Mouse (Mus musculus) left cerebral cortex, postnatal 25 days (tissue): Measurements from ENCODE around the gene Uggt1. TPM values are rescaled to one million over a fixed set of nuclear protein-coding genes. Genes with fewer than 3 reads are reported as not detected.

Experiments
- DNase-seq, 2 experiments: peaks; one replicate each; pipeline ENCODE4 v3.0.0; 2022; ENCODE audit warnings: low spot score in 2 of 2, mixed read lengths in 1 of 2
- intact Hi-C: fragments of 180-260 bp; cut with DNase I; formaldehyde crosslinking; loops from one replicate; pipeline ENCODE4 v1.15.1; 2025
- total RNA-seq, 2 experiments: library from RNA; stranded (reverse); gene quantifications; 2 replicates each; pipeline ENCODE4 v1.2.3; 2021

Uggt1 gene
- total RNA-seq, 2 experiments from 2014 or later = 48.7 to 51.7 TPM

DNA sequence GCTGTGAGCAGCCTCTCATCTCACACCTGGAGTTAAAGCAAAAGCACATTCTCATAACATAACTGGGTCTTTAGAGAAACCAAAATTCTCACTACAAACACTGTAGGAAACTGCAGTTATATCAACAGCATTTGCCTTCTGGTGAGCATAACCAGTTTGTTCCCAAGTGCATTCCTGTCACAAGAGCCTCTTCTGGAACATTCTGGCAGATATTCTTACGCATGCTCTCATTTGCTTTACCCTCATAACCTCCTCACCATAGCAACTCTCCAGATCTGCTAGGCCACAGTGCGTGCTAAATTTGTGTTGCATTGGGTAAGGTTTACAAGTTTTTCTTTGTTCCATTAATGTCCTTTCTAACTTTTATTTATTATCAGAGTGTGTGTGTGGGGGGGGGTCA, 14.8 kb upstream of the Uggt1 start:
- no peak for DNase-seq
- intact Hi-C loops = loop anchor here (10.0 kb wide), 2 partner anchors 194 to 1364 kb away; partner anchors contain the start of gene Hs6st1

DNA sequence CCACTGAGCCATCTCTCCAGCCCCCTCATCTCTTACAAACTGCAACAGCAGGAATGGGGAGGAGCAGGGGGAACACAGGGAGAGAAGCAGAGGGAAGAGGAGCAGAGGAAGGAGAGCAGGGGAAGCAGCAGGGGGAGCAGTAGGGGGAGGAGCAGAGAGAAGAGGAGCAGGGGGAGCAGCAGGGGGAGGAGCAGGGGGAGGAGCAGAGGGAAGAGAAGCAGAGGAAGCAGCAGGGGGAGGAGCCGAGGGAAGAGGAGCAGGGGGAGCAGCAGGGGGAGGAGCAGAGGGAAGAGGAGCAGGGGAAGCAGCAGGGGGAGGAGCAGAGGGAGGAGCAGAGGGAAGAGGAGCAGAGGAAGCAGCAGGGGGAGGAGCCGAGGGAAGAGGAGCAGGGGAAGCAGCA, 14.1 kb upstream of the Uggt1 start:
- intact Hi-C loops = loop anchor here (10.0 kb wide), 2 partner anchors 194 to 1364 kb away; partner anchors contain the start of gene Hs6st1
- DNase-seq = no peak

DNA sequence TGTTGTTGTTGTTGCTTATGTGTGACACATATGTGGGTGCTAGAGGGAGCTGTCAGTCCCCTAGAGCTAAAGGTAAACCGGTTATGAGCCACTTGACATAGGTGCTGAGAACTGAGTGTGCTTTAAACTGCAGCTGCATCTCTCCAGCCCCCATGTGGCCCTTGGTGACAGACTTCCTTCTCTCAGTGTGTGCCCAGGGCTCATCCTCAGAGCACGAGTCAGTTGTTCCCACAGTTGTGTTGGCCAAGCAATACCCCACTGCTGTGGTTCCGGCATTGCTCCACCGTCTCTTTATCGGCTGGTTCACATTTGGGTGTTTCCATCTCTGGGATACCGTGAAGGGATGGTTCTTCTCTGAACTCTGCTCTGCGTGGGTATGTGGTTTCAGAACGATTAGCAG, 12.8 kb upstream of the Uggt1 start:
- intact Hi-C loops = loop anchor here (2.0 to 10.0 kb wide), 3 partner anchors 20 to 1362 kb away; partner anchors contain the start of gene Hs6st1
- no peak for DNase-seq

DNA sequence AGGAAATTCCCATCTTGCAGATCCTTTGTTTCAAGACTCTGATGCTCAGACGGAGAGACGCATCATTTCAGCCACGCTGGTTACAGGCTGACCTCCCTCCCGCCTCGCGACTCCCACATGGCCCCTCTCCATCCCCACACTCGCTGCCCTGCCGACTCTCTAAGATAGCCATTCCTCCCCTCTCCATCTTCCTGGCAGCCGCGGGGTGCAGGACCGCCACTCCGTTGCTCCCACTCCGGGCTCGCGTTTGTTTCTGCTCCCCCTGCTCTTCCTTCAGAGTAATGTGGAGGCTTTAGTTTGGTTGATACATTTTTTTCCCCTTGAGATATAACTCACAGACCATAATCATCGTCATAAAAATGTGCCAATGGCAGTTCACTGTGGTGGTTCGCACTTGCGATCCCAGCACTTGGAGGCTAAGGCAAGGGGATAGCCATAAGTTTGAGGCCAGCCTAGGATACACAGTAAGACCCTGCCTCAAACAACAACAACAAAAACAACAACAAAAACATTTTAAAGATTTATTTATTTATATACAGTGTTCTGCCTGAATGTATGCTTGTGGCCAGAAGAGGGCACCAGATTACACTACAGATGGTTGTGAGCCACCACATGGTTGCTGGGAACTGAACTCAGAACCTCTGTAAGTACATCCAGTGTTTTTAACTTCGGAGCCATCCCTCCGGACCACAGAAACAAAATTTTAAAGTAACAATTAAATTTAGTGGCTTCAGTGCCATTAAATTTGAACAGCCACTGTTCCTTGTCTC, 11.5 kb upstream of the Uggt1 start:
- intact Hi-C loops = loop anchor here (2.0 to 10.0 kb wide), 3 partner anchors 21 to 1361 kb away; partner anchors contain the start of gene Hs6st1
- DNase-seq = no peak

GRCm38 (mm10) chr1:36254635-36255360, 10.3 kb upstream of the Uggt1 start:
- intact Hi-C loops = loop anchor here (10.0 kb wide), 2 partner anchors 190 to 1360 kb away; partner anchors contain the start of gene Hs6st1
- no peak for DNase-seq

DNA sequence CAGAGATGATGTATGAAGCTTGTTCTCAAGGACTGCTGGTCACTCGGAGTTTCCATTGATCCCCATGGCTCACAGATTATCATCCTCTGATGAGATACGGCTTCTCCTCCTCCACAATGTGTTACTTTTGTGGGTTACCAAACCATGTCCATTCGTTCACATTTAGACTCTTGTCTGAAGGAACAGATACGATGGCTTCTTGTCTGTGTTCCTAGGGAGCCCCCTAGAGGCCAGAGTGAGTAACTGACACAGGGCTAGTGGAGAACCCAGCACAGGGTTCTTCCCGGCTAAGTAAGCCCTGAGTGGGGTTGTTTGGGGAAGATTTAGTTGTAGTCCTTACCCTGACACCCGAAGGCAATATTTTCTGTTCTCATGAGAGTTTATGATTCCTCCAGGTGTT, 8.3 kb upstream of the Uggt1 start:
- DNase-seq = peak; percentile 77 to 87
- intact Hi-C loops = loop anchor here (1.0 to 10.0 kb wide), 4 partner anchors 27 to 1358 kb away; partner anchors contain the start of gene Hs6st1

DNA sequence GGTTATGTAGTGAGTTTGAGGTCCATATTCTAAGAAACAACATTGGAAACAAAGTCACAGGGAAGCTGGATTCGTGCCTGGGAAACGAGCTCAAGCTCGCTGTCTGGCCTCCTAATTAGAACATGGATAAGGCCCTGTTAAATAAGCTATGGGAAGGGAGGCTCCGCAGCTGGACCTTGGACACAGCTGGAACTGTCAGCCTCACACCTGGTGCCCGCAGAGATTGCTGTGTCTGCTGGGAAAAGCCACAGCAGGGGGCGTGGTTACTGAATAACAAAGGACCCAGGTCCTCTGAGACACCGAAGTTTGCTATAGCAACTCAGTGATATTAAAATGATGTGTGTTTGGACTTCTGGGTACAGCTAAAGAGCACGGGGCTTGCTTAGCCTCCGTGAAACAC, 6.9 kb upstream of the Uggt1 start:
- intact Hi-C loops = loop anchor here (10.0 kb wide), 2 partner anchors 187 to 1357 kb away; partner anchors contain the start of gene Hs6st1
- no peak for DNase-seq

DNA sequence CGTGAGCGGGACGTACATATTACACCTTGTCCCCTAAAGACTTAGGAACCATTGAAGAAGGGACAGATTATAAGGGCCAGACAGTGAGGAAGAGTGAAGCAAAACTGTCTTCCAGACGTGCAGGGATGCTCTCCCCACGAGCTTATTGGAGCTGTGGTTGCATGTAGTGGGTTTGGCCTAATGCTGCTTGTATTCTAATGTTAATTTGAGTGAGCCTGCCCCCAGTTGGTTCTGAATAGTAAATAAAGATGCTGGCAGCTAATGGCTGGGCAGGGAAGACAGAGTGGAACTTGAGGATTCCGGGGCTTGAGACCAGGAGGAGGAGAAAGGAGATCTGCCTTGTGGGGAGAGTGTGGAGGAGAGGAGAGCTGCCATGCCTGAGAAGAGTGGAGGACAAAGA, 2.2 kb upstream of the Uggt1 start:
- no peak for DNase-seq
- intact Hi-C loops = no loop called here

GRCm38 (mm10) chr1:36244828-36245215, 302 bp upstream of the Uggt1 start:
- DNase-seq = no peak
- intact Hi-C loops = no loop called here

DNA sequence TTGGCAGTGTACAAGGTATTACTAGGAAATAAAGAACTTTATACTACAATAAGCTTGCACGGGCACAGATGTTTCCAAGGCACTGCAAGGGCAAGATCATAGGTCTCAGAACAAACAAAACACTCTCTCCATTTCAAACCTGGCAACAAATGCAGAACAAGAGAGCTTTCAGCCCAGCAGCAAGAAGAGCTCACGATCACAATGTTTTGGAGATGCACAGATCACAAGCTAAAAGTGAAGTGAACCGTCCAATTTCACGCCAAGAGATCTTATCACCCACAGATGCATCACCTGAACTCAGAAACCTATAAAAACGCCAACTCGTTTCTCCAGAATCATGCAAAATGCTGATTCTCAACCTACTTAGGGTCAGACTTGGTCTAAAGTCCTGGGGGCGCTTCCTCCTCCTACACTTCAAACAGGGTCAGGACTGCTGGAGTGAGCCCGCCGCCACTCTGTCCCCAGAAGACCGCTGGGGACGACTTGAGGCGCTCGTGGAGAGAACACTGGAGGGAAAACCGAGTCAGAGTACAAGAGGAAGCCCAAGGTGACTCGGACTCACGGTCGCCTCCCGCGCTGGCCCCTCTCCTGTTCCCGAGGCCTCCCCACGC, 968 bp downstream of the Uggt1 start:
- DNase-seq = no peak
- intact Hi-C loops = no loop called here

DNA sequence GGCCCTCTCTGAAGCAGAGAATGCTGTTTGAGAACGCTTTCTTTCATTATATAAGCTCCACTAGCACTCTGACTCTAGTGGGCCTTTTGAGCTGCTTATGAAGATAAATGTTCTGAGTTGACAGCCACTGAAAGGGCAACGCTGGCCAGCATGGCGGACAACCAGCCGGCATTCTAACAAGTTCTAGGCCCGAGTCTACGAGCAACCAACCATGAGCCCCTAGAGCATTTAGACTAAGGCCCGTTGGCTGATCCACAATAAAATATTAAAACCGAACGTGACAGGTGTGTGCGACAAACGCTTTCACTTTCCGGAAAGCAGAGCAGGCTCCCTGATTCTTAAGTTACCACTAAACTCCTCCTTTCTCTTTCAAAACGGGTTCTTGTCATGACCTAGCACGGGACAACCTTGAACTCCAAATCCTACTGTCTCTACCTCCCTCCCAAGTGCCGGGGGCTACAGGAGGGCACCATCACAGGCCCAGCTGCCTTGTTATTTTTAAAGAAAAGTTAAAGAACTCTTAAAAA, 2.6 kb downstream of the Uggt1 start:
- intact Hi-C loops = no loop called here
- DNase-seq = no peak

- intact Hi-C loops = no loop called here
- DNase-seq = no peak
These were observed 4.3 kb downstream of the Uggt1 start for GRCm38 (mm10) chr1:36240176-36240575.

- intact Hi-C loops = no loop called here
- DNase-seq = no peak
These were observed 5.1 kb downstream of the Uggt1 start for GRCm38 (mm10) chr1:36239396-36239795.

DNA sequence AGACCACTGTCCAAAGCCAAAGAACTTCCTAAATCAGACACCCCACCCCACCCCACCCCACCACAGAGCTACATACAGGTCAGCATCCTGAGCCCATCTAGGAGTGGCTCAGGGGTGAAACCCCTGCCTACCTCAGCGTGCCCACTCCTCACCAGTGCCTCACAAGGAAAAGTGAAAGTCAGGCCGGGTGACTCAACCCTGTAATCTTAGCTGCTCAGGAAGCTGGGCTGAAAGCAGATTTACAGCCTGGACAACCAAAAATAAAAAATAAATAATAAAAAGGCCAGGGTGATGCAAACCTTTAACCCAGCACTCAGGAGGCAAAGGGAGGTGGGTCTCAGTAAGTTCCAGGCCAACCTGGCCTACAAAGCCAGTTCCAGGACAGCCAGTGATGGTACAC, 8.7 kb downstream of the Uggt1 start:
- no peak for DNase-seq
- intact Hi-C loops = no loop called here

DNA sequence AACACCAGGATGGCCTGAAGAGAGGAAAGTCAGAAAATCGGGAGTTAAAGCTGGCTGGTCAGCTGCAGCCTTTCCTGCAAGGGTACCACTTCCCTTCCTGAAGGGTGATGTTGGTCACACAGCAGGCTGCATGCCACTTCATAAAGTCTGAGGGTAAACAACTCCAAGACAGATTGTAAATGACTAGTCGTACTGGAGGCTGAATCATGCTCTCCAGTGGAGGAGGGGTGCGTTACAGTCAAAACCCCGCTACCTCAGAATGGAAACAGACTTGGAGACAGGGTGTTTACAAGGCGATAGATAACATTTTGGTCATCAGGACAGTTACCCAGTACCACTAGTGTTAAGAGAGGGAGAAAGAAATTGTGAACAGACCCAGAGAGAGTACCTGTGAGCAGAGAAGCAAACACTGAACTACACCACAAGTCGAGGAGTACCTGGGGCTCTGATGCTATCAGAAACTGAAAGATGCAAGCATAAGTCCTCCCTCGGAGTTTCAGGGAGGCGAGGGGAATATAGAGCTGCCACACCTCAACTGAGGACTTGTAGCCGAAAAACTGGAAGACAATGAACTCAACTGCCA, 9.4 kb downstream of the Uggt1 start:
- intact Hi-C loops = no loop called here
- DNase-seq = no peak

DNA sequence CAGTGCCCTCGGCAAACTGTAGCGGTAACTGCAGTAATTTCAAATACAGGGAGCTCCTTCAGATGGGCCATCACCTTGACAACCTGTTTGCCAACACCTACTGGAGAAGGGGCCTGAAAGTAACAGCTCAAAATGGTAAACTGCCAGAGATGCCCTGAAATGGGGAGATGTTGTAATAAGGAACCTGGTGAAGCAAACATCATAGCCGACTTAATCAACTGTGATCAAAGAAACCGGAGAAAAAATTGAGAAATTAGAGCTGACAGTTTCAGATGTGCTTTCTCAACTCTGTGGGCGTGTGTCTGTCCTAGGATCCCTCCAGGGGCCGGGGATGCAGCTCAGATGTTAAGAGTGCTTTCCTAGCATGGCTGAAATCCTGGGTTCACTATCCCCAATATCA, 11.3 kb downstream of the Uggt1 start:
- DNase-seq = no peak
- intact Hi-C loops = no loop called here

DNA sequence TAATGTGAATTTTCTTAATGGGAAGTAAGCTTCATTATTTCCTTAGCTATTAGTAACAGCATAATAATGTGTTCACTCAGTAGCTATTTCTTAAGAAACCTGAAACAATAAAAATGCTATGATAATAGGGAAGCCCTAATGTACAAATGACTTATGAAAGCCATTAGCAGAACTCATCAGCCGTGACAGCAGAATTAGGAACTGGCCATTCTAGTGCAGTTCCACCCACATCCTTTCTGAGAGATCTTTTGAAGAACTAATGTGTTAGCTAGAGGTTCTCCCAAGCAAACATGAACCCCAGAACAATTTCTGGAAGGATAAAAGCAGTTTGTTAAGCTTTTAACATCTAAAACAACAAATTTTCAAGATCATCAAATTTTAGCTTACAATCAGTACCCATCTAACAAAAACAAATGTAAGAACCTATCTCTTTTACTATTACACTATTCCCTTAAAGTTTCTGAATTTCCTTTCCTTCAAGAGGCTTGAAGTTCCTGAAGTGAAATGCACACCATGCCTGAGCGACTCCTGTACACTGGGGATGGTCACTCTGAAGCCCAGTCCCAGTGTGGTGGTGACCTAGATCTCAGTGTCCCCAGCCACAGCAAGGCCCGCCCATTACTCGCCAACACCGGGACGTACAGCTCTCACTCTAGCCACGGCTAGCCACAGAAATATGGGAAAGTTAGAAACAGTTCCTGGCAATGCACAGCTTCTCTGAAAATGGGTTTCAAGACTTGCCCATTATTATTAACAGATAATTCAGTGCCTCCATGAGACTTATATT, 13.4 kb downstream of the Uggt1 start:
- intact Hi-C loops = no loop called here
- no peak for DNase-seq

- DNase-seq = no peak
- intact Hi-C loops = no loop called here
These were observed 16.1 kb downstream of the Uggt1 start for GRCm38 (mm10) chr1:36228461-36228860.

DNA sequence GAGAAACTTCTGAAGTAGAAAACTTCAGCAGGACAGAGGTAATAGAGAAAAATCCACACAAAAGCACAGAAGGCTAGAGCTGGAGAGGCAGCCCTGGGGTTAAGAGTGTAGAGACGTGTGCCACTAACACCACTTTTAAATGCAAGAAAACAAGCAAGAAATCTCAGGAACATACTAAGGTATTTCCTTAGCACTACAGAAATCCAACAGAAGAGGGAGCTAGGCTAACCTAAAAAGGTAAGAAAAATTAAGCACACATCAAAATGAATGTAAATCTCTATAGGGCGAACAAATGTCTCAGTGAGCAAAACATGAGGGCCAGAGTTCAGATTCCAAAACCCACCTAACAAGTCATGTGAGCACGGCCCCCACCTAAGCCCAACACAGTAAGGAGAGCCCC, 19.9 kb downstream of the Uggt1 start:
- DNase-seq = no peak
- intact Hi-C loops = loop anchor here (1.0 kb wide), 1 partner anchor 28 kb away; no protein-coding TSS in a partner anchor
